Mouse (Mus musculus) limb, embryonic 11.5 days (tissue): ENCODE results near the gene Myo1d. TPM values are rescaled to one million over a fixed set of nuclear protein-coding genes. Genes with fewer than 3 reads are reported as not detected.

Experiments
- ATAC-seq: fragments of 200-750 bp; cut with Nextera tagmentation; 2 replicates; pipeline ENCODE4 v1.8.0; 2017; ENCODE audit warnings: low read depth; ENCODE audit not compliant: insufficient number of reproducible peaks, low FRiP score, low TSS enrichment
- DNase-seq: peaks from one replicate; pipeline ENCODE4 v3.0.0-alpha.2; 2015; ENCODE audit warnings: low spot score
- H3K27ac ChIP-seq: fragments of 300-500 bp; sonication (generic); replicated peaks from 2 replicates; pipeline ENCODE4 v1.5.1; 2014; ENCODE audit warnings: low read depth, mild to moderate bottlenecking, low read length
- H3K27me3 ChIP-seq: fragments of 300-500 bp; sonication (generic); 2 replicates; pipeline ENCODE4 v1.6.1; 2014; ENCODE audit warnings: mild to moderate bottlenecking, low read length, mixed read lengths; ENCODE audit not compliant: control insufficient read depth, insufficient read depth
- H3K36me3 ChIP-seq: fragments of 300-500 bp; sonication (generic); 2 replicates; pipeline ENCODE4 v1.6.1; 2014; ENCODE audit warnings: mild to moderate bottlenecking, low read length, moderate library complexity, mixed read lengths; ENCODE audit not compliant: control insufficient read depth, insufficient read depth
- H3K4me1 ChIP-seq: fragments of 300-500 bp; sonication (generic); 2 replicates; pipeline ENCODE4 v1.6.1; 2014; ENCODE audit warnings: low read length, mixed read lengths; ENCODE audit not compliant: control insufficient read depth, insufficient read depth
- H3K4me2 ChIP-seq: fragments of 300-500 bp; sonication (generic); 2 replicates; pipeline ENCODE4 v1.6.1; 2014; ENCODE audit warnings: low read depth, mild to moderate bottlenecking, moderate library complexity; ENCODE audit not compliant: severe bottlenecking
- H3K4me3 ChIP-seq: fragments of 300-500 bp; sonication (generic); 2 replicates; pipeline ENCODE4 v1.5.1; 2014; ENCODE audit warnings: low read depth, low read length
- H3K9ac ChIP-seq: fragments of 300-500 bp; sonication (generic); 2 replicates; pipeline ENCODE4 v1.6.1; 2014; ENCODE audit warnings: mild to moderate bottlenecking, low read length
- H3K9me3 ChIP-seq: fragments of 300-500 bp; sonication (generic); 2 replicates; pipeline ENCODE4 v1.6.1; 2016; ENCODE audit warnings: low read length; ENCODE audit not compliant: control insufficient read depth
- WGBS: fragments of 180-500 bp; shearing (Covaris S2); extraction: QIAGEN DNeasy Blood & Tissue Kit; methylation state at CpG from one replicate; pipeline ENCODE4 v1.1.7; 2014; 5-methylcytosine and 5-hydroxymethylcytosine counted together
- polyA plus RNA-seq: library from polyadenylated mRNA; unstranded; fragments of >200 nt; fragmentation: Nextera tagmentation; extraction: Ambion mirVana; gene quantifications from 2 replicates; pipeline ENCODE4 v1.2.1, GENCODE M21; 2014

Myo1d gene
- polyA plus RNA-seq, 1 experiment from 2014 or later = 6.2 TPM

GRCm38 (mm10) chr11:80560770-80561169 lies 219.1 kb downstream of the Myo1d start:
- no peak overlapping the region for H3K4me2 ChIP-seq
- H3K27me3 ChIP-seq = no peaks in the 10 kb centered on the region
- H3K9me3 ChIP-seq = no peaks in the 10 kb centered on the region
- DNase-seq (no peak), ATAC-seq (no peak)
- no peak overlapping the region for H3K27ac ChIP-seq
- no peak overlapping the region for H3K9ac ChIP-seq
- H3K4me1 ChIP-seq = no peaks in the 10 kb centered on the region
- H3K4me3 ChIP-seq = no peak overlapping the region
- WGBS = 65% methylated on average over 5 of the region's 5 CpGs
- no peaks in the 10 kb centered on the region for H3K36me3 ChIP-seq

- Histone ChIP-seq H3K9ac (no peak overlapping the region), H3K4me2 (no peak overlapping the region), H3K4me1 (no peaks in the 10 kb centered on the region; the same call in 1 of the 2 replicates), H3K9me3 (no peaks in the 10 kb centered on the region), H3K4me3 (no peak overlapping the region), H3K27me3 (no peaks in the 10 kb centered on the region), H3K27ac (no peak overlapping the region), H3K36me3 (no peaks in the 10 kb centered on the region)
- no peak for DNase-seq
- ATAC-seq = no peak
- WGBS = 94% methylated on average over 5 of the region's 5 CpGs
Observed at GRCm38 (mm10) chr11:80555416-80555815, 224.4 kb downstream of the Myo1d start.

- DNase-seq (no peak), ATAC-seq (no peak)
- H3K36me3 ChIP-seq = no peaks in the 10 kb centered on the region
- H3K4me1 ChIP-seq = peaks cover 4% of the 10 kb centered on the region; the same call in 1 of the 2 replicates
- H3K9me3 ChIP-seq = no peaks in the 10 kb centered on the region
- 82% methylated on average over 11 of the region's 11 CpGs for WGBS
- H3K27me3 ChIP-seq = no peaks in the 10 kb centered on the region
- no peak overlapping the region for H3K9ac ChIP-seq
- H3K4me3 ChIP-seq = no peak overlapping the region
- no peak overlapping the region for H3K4me2 ChIP-seq
- no peak overlapping the region for H3K27ac ChIP-seq
Observed at GRCm38 (mm10) chr11:80553046-80553445, 226.8 kb downstream of the Myo1d start.

GRCm38 (mm10) chr11:80551634-80552033 lies 228.2 kb downstream of the Myo1d start:
- DNase-seq (no peak), ATAC-seq (no peak)
- peaks cover 4% of the 10 kb centered on the region; the same call in 1 of the 2 replicates for H3K4me1 ChIP-seq
- no peak overlapping the region for H3K4me3 ChIP-seq
- WGBS = 65% methylated on average over 3 of the region's 3 CpGs
- H3K27me3 ChIP-seq = no peaks in the 10 kb centered on the region
- H3K4me2 ChIP-seq = no peak overlapping the region
- no peak overlapping the region for H3K27ac ChIP-seq
- H3K9me3 ChIP-seq = no peaks in the 10 kb centered on the region
- H3K9ac ChIP-seq = no peak overlapping the region
- H3K36me3 ChIP-seq = no peaks in the 10 kb centered on the region

GRCm38 (mm10) chr11:80550264-80550663 lies 229.6 kb downstream of the Myo1d start:
- H3K9me3 ChIP-seq = no peaks in the 10 kb centered on the region
- DNase-seq (peak; percentile 22), ATAC-seq (no peak)
- H3K4me2 ChIP-seq = no peak overlapping the region
- H3K36me3 ChIP-seq = no peaks in the 10 kb centered on the region
- H3K27me3 ChIP-seq = no peaks in the 10 kb centered on the region
- H3K4me1 ChIP-seq = peaks cover 4% of the 10 kb centered on the region; the same call in 1 of the 2 replicates
- H3K27ac ChIP-seq = no peak overlapping the region
- 70% methylated on average over 10 of the region's 10 CpGs for WGBS
- no peak overlapping the region for H3K9ac ChIP-seq
- no peak overlapping the region for H3K4me3 ChIP-seq

- Histone ChIP-seq H3K27ac (no peak overlapping the region), H3K9ac (no peak overlapping the region), H3K9me3 (no peaks in the 10 kb centered on the region), H3K4me1 (peaks cover 4% of the 10 kb centered on the region; the same call in 1 of the 2 replicates), H3K4me2 (no peak overlapping the region), H3K36me3 (no peaks in the 10 kb centered on the region), H3K4me3 (no peak overlapping the region), H3K27me3 (no peaks in the 10 kb centered on the region)
- ATAC-seq (no peak), DNase-seq (peak; percentile 38)
- WGBS = 49% methylated on average over 6 of the region's 6 CpGs
Observed at GRCm38 (mm10) chr11:80549854-80550253, 230.0 kb downstream of the Myo1d start.

- DNase-seq (no peak), ATAC-seq (no peak)
- Histone ChIP-seq H3K9me3 (no peaks in the 10 kb centered on the region), H3K4me2 (no peak overlapping the region), H3K4me1 (peaks cover 4% of the 10 kb centered on the region; the same call in 1 of the 2 replicates), H3K9ac (no peak overlapping the region), H3K36me3 (no peaks in the 10 kb centered on the region), H3K4me3 (no peak overlapping the region), H3K27ac (no peak overlapping the region), H3K27me3 (no peaks in the 10 kb centered on the region)
- WGBS = 72% methylated on average over 2 of the region's 2 CpGs
Observed at GRCm38 (mm10) chr11:80546233-80546632, 233.6 kb downstream of the Myo1d start.

GRCm38 (mm10) chr11:80539056-80539455 lies 240.8 kb downstream of the Myo1d start:
- 77% methylated on average over 4 of the region's 4 CpGs for WGBS
- no peaks in the 10 kb centered on the region for H3K9me3 ChIP-seq
- ATAC-seq (no peak), DNase-seq (no peak)
- no peak overlapping the region for H3K9ac ChIP-seq
- no peak overlapping the region for H3K4me2 ChIP-seq
- H3K4me3 ChIP-seq = no peak overlapping the region
- no peak overlapping the region for H3K27ac ChIP-seq
- H3K36me3 ChIP-seq = no peaks in the 10 kb centered on the region
- H3K4me1 ChIP-seq = no peaks in the 10 kb centered on the region
- no peaks in the 10 kb centered on the region for H3K27me3 ChIP-seq

GRCm38 (mm10) chr11:80532966-80533365 lies 246.9 kb downstream of the Myo1d start:
- WGBS = 35% methylated on average over 1 of the region's 1 CpGs
- DNase-seq = no peak

More at GRCm38 (mm10) chr11:80532966-80533365, 246.9 kb downstream of the Myo1d start:
- Histone ChIP-seq H3K4me3 (no peak overlapping the region), H3K9ac (no peak overlapping the region), H3K27ac (no peak overlapping the region), H3K36me3 (no peaks in the 10 kb centered on the region), H3K27me3 (no peaks in the 10 kb centered on the region), H3K4me2 (no peak overlapping the region), H3K4me1 (no peaks in the 10 kb centered on the region), H3K9me3 (no peaks in the 10 kb centered on the region)
- ATAC-seq = no peak
